Comparison of ENCODE assay signal across 8 mouse cellular contexts in the genomic region with DNA sequence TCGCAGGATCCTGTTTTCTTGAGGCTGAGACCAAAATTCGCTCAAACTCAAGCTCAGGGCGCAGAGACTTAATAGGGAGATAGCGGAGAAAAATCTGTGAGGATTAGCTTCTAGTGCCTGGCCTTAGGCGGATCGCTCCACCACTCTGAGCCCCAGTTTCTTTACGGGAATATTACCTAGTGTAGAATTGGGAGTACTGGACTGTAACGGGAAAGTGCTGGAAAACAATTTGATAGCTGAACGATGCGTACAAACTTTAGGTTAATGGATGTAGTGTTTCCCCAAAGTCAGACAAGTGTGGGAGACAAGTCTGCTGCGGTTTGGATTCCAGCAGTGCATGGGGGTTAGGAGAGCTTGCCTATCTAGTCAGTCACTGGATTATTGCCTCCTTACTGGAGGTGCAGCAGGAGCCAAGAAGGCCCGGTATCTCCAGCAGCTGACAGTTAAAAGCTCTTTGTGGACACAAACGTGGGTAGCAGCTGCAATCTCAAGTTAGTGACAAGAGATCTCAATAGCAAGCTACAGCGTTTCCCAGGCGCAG. TPM values are rescaled to one million over a fixed set of nuclear protein-coding genes. Genes with fewer than 3 reads are reported as not detected.
A peak's percentile ranks its signal among the peaks of the same experiment; 100 is the strongest.
DNase-seq lines count a peak whose midpoint lies in the region; ATAC-seq and TF ChIP-seq lines count a peak whose summit lies in the region.

A gene (minus strand): TSS at position 101 of the 541 bp plus-strand sequence.

- H3K27ac ChIP-seq in thymus, adult 2 months (ENCODE audit: control insufficient read depth, insufficient read depth, low read length) = no peak within 1 kb of the TSS
- H3K27ac ChIP-seq in hindbrain, embryonic 13.5 days = peak within 1 kb of the TSS; percentile 62; the same call in 1 of the 2 replicates

- H3K9ac ChIP-seq in hindbrain, embryonic 13.5 days = peak within 1 kb of the TSS; percentile 81

- no peaks in the 10 kb centered on the region for H3K36me3 ChIP-seq in thymus, adult 2 months (ENCODE audit: control insufficient read depth, insufficient read depth, low read length)
- no peaks in the 10 kb centered on the region for H3K36me3 ChIP-seq in hindbrain, embryonic 13.5 days

- peak; percentile 48 for ATAC-seq in hindbrain, embryonic 13.5 days (ENCODE audit: low FRiP score)
- peak; percentile 55 for ATAC-seq in megakaryocyte-erythroid progenitor cell, adult 5-6 weeks (replicated peaks; ENCODE audit: low FRiP score, low TSS enrichment, poor library complexity, severe bottlenecking)

- no peak for TF ChIP-seq POLR2A in thymus, adult 2 months (IDR thresholded peaks at IDR 0.05; ENCODE audit: control insufficient read depth, extremely low read depth, insufficient read depth, low read length, poor library complexity)

- peak within 1 kb of the TSS; percentile 38 for H3K4me3 ChIP-seq in thymus, adult 2 months (ENCODE audit: control insufficient read depth, insufficient read depth, low read length)
- peak within 1 kb of the TSS; percentile 48 for H3K4me3 ChIP-seq in hindbrain, embryonic 13.5 days

- 58% methylated on average over 15 of the region's 15 CpGs for WGBS in thymus, adult 2 months
- 11% methylated on average over 15 of the region's 15 CpGs for WGBS in hindbrain, embryonic 13.5 days

- peaks cover 4% of the 10 kb centered on the region; the same call in 1 of the 2 replicates for H3K4me1 ChIP-seq in thymus, adult 2 months (replicated peaks; ENCODE audit: control insufficient read depth, insufficient read depth, low read length)
- peaks cover 16% of the 10 kb centered on the region for H3K4me1 ChIP-seq in hindbrain, embryonic 13.5 days (replicated peaks)

- H3K27me3 ChIP-seq in thymus, adult 2 months (ENCODE audit: control insufficient read depth, insufficient read depth, low read length) = no peaks in the 10 kb centered on the region
- no peaks in the 10 kb centered on the region for H3K27me3 ChIP-seq in hindbrain, embryonic 13.5 days

- no peaks in the 10 kb centered on the region for H3K9me3 ChIP-seq in hindbrain, embryonic 13.5 days

- H3K4me2 ChIP-seq in hindbrain, embryonic 13.5 days = peak within 1 kb of the TSS; percentile 79

- TF ChIP-seq CTCF in thymus, adult 2 months (IDR thresholded peaks at IDR 0.05; ENCODE audit: borderline replicate concordance, control insufficient read depth, extremely low read depth, insufficient read depth, low read length, poor library complexity) = no peak

- no peak for DNase-seq in adrenal gland, postnatal 14 days
- DNase-seq in adrenal gland, postnatal 25 days = no peak
- DNase-seq in thymus, adult 2 months = no peak
- DNase-seq in thymus, postnatal 10 days (ENCODE audit: low spot score in 2 of 2) = no peak
- DNase-seq in thymus, postnatal 14 days = no peak
- no peak for DNase-seq in ovary, adult 18-20 months (ENCODE audit: low spot score)

RNA-seq across cellular contexts. Expression of the gene that starts here (rescaled TPM):
- total RNA-seq in adrenal gland, postnatal 14 days (2021) = 13.6 and 13.9 TPM in 2 replicates
- 7.3 and 8.7 TPM in 2 replicates for total RNA-seq in adrenal gland, postnatal 25 days (2021)
- polyA plus RNA-seq in thymus, adult 2 months (2012; rRNA removed) = 3.7 and 4.7 TPM in 2 replicates
- 34.1 and 35.8 TPM in 2 replicates for polyA plus RNA-seq in hindbrain, embryonic 13.5 days (2015; fragmentation: Nextera tagmentation; extraction: Ambion mirVana)
- not detected in 2 replicates for total RNA-seq in megakaryocyte-erythroid progenitor cell, adult 5-6 weeks (2014; fragmentation: Nextera tagmentation)
- total RNA-seq in megakaryocyte-erythroid progenitor cell, adult 5-6 weeks (2017) = 0.61 and 0.94 TPM in 2 replicates

Comparison
In these comparisons a context has a peak if more than half of its experiments do, and no peak if none do; other contexts are left out.
1. Peak in ATAC-seq in megakaryocyte-erythroid progenitor cell, adult 5-6 weeks; RNA of the gene not detected or under 1 TPM.